Mouse (Mus musculus): ENCODE measurements around the gene March7.

- TF ChIP-seq CTCF (IDR thresholded peaks at IDR 0.05; ENCODE audit: insufficient read depth, low read depth, low read length): no peak
- TF ChIP-seq POLR2A (IDR thresholded peaks at IDR 0.05; ENCODE audit: insufficient read depth, low read depth, low read length): no peak
Measured at GRCm38 (mm10) chr2:60298266-60298665, 88.6 kb downstream of the March7 start.
